Mouse (Mus musculus) embryonic fibroblast, embryonic 13.5 days (primary cell): ENCODE data around the gene Taar3. TPM values are rescaled to one million over a fixed set of nuclear protein-coding genes. Genes with fewer than 3 reads are reported as not detected.

Experiments used
- H3K27ac ChIP-seq: 2 replicates; pipeline ENCODE4 v1.5.1; 2012; ENCODE audit warnings: low read length, control low read depth, inconsistent platforms; ENCODE audit not compliant: insufficient read depth
- H3K4me1 ChIP-seq: 2 replicates; pipeline ENCODE4 v1.6.1; 2011; ENCODE audit warnings: low read length; ENCODE audit not compliant: control insufficient read depth, insufficient read depth
- H3K4me3 ChIP-seq: 2 replicates; pipeline ENCODE4 v1.5.1; 2011; ENCODE audit warnings: mild to moderate bottlenecking, control low read depth, low read length; ENCODE audit not compliant: insufficient read depth
- CTCF ChIP-seq: IDR thresholded peaks from 2 replicates; pipeline ENCODE4 v1.5.1; 2011; ENCODE audit warnings: mild to moderate bottlenecking, control low read depth, low read length, moderate library complexity, borderline replicate concordance; ENCODE audit not compliant: insufficient read depth
- POLR2A ChIP-seq: IDR thresholded peaks from 2 replicates; pipeline ENCODE4 v1.6.1; 2011; ENCODE audit warnings: low read depth, mild to moderate bottlenecking, control low read depth, low read length, moderate library complexity
- polyA plus RNA-seq: library from polyadenylated mRNA; stranded (reverse); fragments of >200 nt; gene quantifications from 2 replicates; pipeline ENCODE4 v1.2.4, GENCODE M21; 2011; ENCODE audit warnings: low read depth; ENCODE audit not compliant: missing spikeins, insufficient read length

Gene Taar3
- polyA plus RNA-seq, 1 experiment = not detected

DNA sequence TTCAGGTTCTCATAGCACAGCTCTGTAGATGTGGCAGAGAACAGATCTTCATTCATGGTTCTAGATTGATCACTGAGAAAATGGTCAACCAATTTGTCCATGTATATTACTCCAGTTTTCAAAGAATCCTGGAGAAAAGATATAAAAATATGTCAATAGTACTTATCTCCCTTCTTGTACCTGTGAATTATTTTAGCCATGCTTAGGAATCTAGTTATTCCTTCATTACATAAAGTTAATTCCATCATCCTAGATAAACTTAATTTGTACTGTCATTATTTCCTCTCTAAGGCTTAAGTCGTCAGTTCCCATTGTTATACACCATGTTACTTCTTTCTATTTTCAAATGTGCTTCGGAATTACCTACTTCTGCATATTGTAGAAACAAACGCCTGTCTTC lies 44.0 kb downstream of the Taar3 start, which contains the start of gene Taar7a:
TSS of gene Taar7a (minus strand) at position 101 of the 400 bp plus-strand sequence.
- H3K4me1 ChIP-seq = no peaks in the 10 kb centered on the region
- no peak for TF ChIP-seq POLR2A
- TF ChIP-seq CTCF = no peak
- no peak within 1 kb of the TSS for H3K4me3 ChIP-seq
- no peak within 1 kb of the TSS for H3K27ac ChIP-seq

DNA sequence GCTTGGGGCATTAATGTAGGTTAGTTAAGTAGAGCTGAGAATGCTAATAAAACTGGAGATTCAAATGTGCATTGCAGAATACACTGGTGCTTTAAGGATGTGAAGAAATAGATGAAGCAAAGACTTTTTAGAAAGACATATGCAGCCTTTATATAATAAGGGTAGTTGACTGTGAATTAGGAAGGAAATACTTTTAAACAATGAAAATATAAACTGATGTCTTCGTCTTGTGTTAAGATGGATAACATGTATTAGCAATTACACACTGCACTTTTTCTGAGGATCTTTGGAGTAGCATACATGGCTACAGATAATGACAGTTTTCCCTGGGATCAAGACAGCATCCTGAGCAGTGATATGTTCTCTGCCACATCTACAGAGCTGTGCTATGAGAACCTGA lies 50.3 kb downstream of the Taar3 start, which contains the start of gene Taar7b:
TSS of gene Taar7b (plus strand) at position 301 of the 400 bp plus-strand sequence.
- no peak within 1 kb of the TSS for H3K4me3 ChIP-seq
- H3K4me1 ChIP-seq = no peaks in the 10 kb centered on the region
- TF ChIP-seq CTCF (no peak), POLR2A (no peak)
- H3K27ac ChIP-seq = no peak within 1 kb of the TSS

Other genes with a start within 250 kb of the Taar3 start
- 255 and 381 TPM in 2 replicates for gene Rps12, start 162.3 kb upstream of the Taar3 start, polyA plus RNA-seq
- gene Slc18b1, start 152.6 kb upstream of the Taar3 start, polyA plus RNA-seq = 19.9 and 28.8 TPM in 2 replicates
- not detected in 2 replicates for gene Vnn3, start 98.1 kb upstream of the Taar3 start, polyA plus RNA-seq
- gene Vnn1, start 54.9 kb upstream of the Taar3 start, polyA plus RNA-seq = 4.5 and 5.1 TPM in 2 replicates
- not detected in 2 replicates for gene Taar1, start 29.2 kb upstream of the Taar3 start, polyA plus RNA-seq
- not detected in 2 replicates for gene Taar2, start 11.0 kb upstream of the Taar3 start, polyA plus RNA-seq
- gene Taar4, start 10.9 kb downstream of the Taar3 start, polyA plus RNA-seq = not detected in 2 replicates
- not detected in 2 replicates for gene Taar5, start 21.1 kb downstream of the Taar3 start, polyA plus RNA-seq
- not detected in 2 replicates for gene Taar6, start 36.1 kb downstream of the Taar3 start, polyA plus RNA-seq
- not detected in 2 replicates for gene Taar7a, start 43.9 kb downstream of the Taar3 start, polyA plus RNA-seq
- not detected in 2 replicates for gene Taar7b, start 50.4 kb downstream of the Taar3 start, polyA plus RNA-seq
- gene Taar7d, start 77.7 kb downstream of the Taar3 start, polyA plus RNA-seq = not detected in 2 replicates
- not detected in 2 replicates for gene Taar7e, start 88.1 kb downstream of the Taar3 start, polyA plus RNA-seq
- not detected in 2 replicates for gene Taar7f, start 100.0 kb downstream of the Taar3 start, polyA plus RNA-seq
- gene Taar8a, start 126.9 kb downstream of the Taar3 start, polyA plus RNA-seq = not detected in 2 replicates
- gene Taar8b, start 142.7 kb downstream of the Taar3 start, polyA plus RNA-seq = not detected in 2 replicates
- not detected in 2 replicates for gene Taar8c, start 152.4 kb downstream of the Taar3 start, polyA plus RNA-seq
- gene Taar9, start 160.0 kb downstream of the Taar3 start, polyA plus RNA-seq = not detected in 2 replicates
- gene Stx7, start 199.7 kb downstream of the Taar3 start, polyA plus RNA-seq = 93.6 and 103 TPM in 2 replicates